Mouse (Mus musculus) midbrain, embryonic 12.5 days (tissue): Measurements from ENCODE around the gene Olfr325. TPM values are rescaled to one million over a fixed set of nuclear protein-coding genes. Genes with fewer than 3 reads are reported as not detected.

Experiments
- ATAC-seq: fragments of 200-750 bp; cut with Nextera tagmentation; 2 replicates; pipeline ENCODE4 v1.8.0; 2017; ENCODE audit warnings: low read depth, moderate TSS enrichment, moderate library complexity; ENCODE audit not compliant: low FRiP score
- H3K27ac ChIP-seq: fragments of 300-500 bp; sonication (generic); replicated peaks from 2 replicates; pipeline ENCODE4 v1.5.1; 2016; ENCODE audit warnings: mild to moderate bottlenecking
- H3K27me3 ChIP-seq: fragments of 300-500 bp; sonication (generic); 2 replicates; pipeline ENCODE4 v1.6.1; 2016; ENCODE audit warnings: mild to moderate bottlenecking
- H3K36me3 ChIP-seq: fragments of 300-500 bp; sonication (generic); 2 replicates; pipeline ENCODE4 v1.6.1; 2016
- H3K4me1 ChIP-seq: fragments of 300-500 bp; sonication (generic); 2 replicates; pipeline ENCODE4 v1.6.1; 2016
- H3K4me2 ChIP-seq: fragments of 300-500 bp; sonication (generic); replicated peaks from 2 replicates; pipeline ENCODE4 v1.6.1; 2016; ENCODE audit warnings: mild to moderate bottlenecking, moderate library complexity
- H3K4me3 ChIP-seq: fragments of 300-500 bp; sonication (generic); 2 replicates; pipeline ENCODE4 v1.5.1; 2016; ENCODE audit warnings: mild to moderate bottlenecking
- H3K9ac ChIP-seq: fragments of 300-500 bp; sonication (generic); replicated peaks from 2 replicates; pipeline ENCODE4 v1.6.1; 2016; ENCODE audit warnings: mild to moderate bottlenecking, moderate library complexity
- H3K9me3 ChIP-seq: fragments of 300-500 bp; sonication (generic); 2 replicates; pipeline ENCODE4 v1.6.1; 2016; ENCODE audit warnings: mild to moderate bottlenecking
- WGBS: fragments of 180-500 bp; shearing (Covaris S2); methylation state at CpG from one replicate; pipeline ENCODE4 v1.1.7; 2016; 5-methylcytosine and 5-hydroxymethylcytosine counted together
- polyA plus RNA-seq: library from polyadenylated mRNA; unstranded; fragments of >200 nt; fragmentation: Nextera tagmentation; extraction: Ambion mirVana; gene quantifications from 2 replicates; pipeline ENCODE4 v1.2.1, GENCODE M21; 2016

The Olfr325 gene
- polyA plus RNA-seq, 1 experiment from 2014 or later = not detected

DNA sequence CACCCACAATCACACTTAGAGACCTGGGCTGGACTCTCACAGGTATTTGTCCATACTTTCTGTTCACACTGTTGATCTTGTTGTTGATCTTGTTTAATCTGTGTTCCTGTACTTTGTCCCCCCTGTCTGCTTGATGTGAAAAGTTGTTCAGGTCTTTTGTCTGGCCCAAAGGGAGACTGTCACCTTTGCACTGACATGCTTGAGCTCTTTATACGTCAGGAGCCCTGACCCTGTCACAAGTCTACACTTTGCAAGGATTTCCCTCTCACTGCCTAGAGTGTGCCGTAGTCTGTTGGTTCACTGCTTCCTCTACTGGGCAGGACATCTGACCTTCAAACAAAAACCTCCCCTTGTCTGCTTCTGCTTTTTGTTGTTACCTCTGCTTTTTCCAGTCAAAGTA, 27.2 kb downstream of the Olfr325 start:
- no peak overlapping the region for H3K27ac ChIP-seq
- H3K4me1 ChIP-seq = no peaks in the 10 kb centered on the region
- H3K4me2 ChIP-seq = no peak overlapping the region
- no peaks in the 10 kb centered on the region for H3K9me3 ChIP-seq
- no peaks in the 10 kb centered on the region for H3K36me3 ChIP-seq
- H3K9ac ChIP-seq = no peak overlapping the region
- no peaks in the 10 kb centered on the region for H3K27me3 ChIP-seq
- no peak for ATAC-seq
- no peak overlapping the region for H3K4me3 ChIP-seq
- 73% methylated on average over 2 of the region's 2 CpGs for WGBS

DNA sequence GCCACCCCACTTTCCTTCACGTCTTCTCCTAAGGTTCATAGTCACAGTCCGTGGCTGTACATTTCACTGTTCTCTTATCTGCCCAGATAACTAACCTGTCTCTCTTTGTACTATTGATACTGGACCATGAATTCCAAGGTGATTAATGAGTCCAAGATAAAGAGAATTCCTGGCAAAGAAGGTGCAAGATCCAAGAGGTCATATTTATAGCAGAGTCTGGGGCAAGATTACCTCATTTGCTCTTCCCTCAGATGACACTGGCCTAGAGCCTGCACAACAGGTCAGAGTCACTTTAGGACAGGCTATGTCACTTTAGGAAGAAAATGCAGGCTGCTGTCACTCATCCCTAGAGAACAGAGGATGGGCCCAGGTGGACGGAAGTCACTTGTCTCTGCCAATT, 27.7 kb downstream of the Olfr325 start:
- H3K4me3 ChIP-seq = no peak overlapping the region
- WGBS = 89% methylated on average over 3 of the region's 3 CpGs
- H3K9ac ChIP-seq = no peak overlapping the region
- H3K27me3 ChIP-seq = no peaks in the 10 kb centered on the region
- ATAC-seq = no peak
- no peak overlapping the region for H3K27ac ChIP-seq
- no peaks in the 10 kb centered on the region for H3K36me3 ChIP-seq
- no peaks in the 10 kb centered on the region for H3K9me3 ChIP-seq
- no peaks in the 10 kb centered on the region for H3K4me1 ChIP-seq
- no peak overlapping the region for H3K4me2 ChIP-seq

DNA sequence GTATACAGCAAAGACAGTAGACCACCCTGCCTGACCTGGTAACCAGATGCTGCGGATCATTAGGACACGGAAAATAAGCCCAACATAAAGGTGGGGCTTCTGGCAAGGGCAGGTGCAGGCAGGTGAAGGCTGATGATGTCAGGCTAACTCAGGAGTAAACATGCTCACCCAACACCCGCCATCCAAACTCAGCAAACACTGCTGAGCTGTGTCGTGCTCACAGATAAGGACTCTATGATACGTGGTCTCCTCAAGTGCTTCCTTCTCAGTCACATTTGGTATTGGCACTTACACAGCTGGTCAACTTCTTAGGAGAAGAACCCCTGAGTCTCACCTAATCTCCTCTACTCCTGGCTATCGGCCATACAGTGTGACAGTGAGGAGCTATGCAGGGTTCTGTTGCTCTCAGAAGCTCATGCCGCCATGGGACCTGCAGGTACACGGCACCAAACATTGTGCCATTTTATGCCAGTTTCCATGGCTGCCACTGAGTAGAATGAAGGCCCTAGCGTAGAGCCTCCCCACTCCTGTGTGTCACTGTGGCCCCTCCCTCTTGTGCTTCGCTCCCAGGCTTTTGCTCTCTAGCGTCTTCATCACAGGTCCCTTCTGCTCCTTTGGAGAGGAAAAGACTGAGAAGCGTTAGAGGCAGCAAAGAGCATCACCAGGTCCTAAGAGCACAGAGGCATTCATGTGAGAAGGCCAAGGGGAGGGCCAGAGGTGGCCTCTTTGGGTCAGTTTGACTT, 28.8 kb downstream of the Olfr325 start:
- no peak overlapping the region for H3K4me3 ChIP-seq
- ATAC-seq = no peak
- H3K9me3 ChIP-seq = no peaks in the 10 kb centered on the region
- no peaks in the 10 kb centered on the region for H3K27me3 ChIP-seq
- H3K4me2 ChIP-seq = no peak overlapping the region
- H3K4me1 ChIP-seq = no peaks in the 10 kb centered on the region
- H3K27ac ChIP-seq = no peak overlapping the region
- no peak overlapping the region for H3K9ac ChIP-seq
- H3K36me3 ChIP-seq = no peaks in the 10 kb centered on the region
- WGBS = 92% methylated on average over 12 of the region's 12 CpGs

DNA sequence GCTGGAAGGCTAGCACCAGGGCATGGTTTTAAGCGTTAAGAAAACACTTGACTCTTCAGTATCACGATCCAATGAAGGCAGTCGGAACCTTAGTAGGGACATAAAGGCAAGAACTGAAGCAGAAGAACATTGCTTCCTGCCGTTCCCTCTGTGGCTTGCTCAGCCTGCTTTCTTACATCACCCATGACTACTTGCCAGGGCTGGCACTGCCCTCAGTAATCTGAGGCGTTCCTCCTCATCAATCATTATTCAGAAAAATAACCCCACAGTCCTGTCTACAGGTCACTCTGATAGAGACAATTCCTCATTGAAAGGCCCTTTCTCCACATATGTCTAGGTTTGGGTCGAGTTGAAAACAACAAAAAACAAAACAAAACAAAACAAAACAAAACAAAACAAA, 29.5 kb downstream of the Olfr325 start:
- 85% methylated on average over 6 of the region's 6 CpGs for WGBS
- Histone ChIP-seq H3K27ac (no peak overlapping the region), H3K4me3 (no peak overlapping the region), H3K4me2 (no peak overlapping the region), H3K9me3 (no peaks in the 10 kb centered on the region), H3K27me3 (no peaks in the 10 kb centered on the region), H3K9ac (no peak overlapping the region), H3K36me3 (no peaks in the 10 kb centered on the region), H3K4me1 (no peaks in the 10 kb centered on the region)
- no peak for ATAC-seq

DNA sequence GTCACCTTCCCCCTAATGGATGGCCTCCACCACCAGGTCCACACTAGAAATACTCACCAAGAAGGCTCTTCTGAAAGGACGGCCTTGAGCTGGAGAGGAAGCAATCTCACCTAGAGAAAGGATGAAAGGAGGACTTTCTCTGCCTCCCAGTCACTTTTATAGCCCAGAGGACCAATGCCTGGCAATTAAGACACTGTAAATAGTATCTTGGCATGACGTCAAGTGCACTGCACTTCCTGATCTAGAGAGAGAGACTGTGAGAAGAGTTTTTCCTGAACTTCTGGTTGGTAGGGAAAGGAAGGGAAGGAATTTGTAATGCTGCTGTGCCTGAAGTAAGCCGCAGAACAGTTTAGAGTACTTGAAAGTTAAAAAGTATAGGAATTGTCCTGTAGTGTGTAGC, 35.8 kb downstream of the Olfr325 start:
- WGBS = 90% methylated on average over 3 of the region's 3 CpGs
- Histone ChIP-seq H3K36me3 (no peaks in the 10 kb centered on the region), H3K27me3 (no peaks in the 10 kb centered on the region), H3K4me2 (no peak overlapping the region), H3K4me3 (no peak overlapping the region), H3K9me3 (no peaks in the 10 kb centered on the region), H3K9ac (no peak overlapping the region), H3K4me1 (no peaks in the 10 kb centered on the region), H3K27ac (no peak overlapping the region)
- ATAC-seq = no peak

DNA sequence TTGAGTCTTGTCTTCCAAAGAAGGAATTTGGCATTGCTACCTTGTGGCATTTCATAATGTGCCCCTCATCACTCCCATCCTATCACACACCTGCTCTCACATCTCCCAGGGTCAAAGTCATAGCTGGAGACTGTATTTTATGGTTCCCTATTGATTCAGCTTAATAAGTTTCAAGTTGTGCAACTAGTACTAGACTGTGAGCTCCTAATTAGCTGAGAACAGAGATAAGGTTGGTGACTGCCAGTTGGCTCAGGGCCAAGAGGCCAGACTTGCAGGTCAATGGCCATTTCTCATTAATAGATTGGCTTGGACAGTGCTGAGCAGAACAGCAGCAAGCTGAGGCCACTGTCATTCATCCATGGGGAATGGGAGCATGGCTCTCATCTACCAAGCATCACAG, 37.0 kb downstream of the Olfr325 start:
- Histone ChIP-seq H3K4me3 (no peak overlapping the region), H3K36me3 (no peaks in the 10 kb centered on the region), H3K27ac (no peak overlapping the region), H3K27me3 (no peaks in the 10 kb centered on the region), H3K4me2 (no peak overlapping the region), H3K4me1 (no peaks in the 10 kb centered on the region), H3K9me3 (no peaks in the 10 kb centered on the region), H3K9ac (no peak overlapping the region)
- no peak for ATAC-seq

DNA sequence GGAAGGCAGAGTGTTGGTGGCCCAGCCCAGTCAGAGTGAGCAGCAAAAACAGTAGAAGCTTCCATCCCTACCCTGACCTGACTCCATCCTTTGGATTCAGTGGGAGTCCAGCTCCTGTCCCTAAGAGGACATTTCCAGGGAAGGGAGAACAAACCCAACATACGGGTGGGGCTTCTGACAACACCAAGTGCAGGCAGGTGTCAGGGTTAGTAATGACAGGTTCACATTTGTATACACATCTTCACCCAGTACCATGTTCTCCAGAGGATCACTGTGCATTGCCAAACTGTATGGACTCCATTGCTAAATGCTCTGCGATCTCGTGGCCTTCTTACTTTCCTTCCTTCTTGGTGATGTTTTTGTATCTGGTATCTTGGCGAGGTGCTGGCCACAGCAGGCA, 38.4 kb downstream of the Olfr325 start, which contains the start of gene 2210407C18Rik:
2210407C18Rik (minus strand) TSS at position 101 of the 400 bp plus-strand sequence.
- H3K9ac ChIP-seq = no peak within 1 kb of the TSS
- no peak within 1 kb of the TSS for H3K27ac ChIP-seq
- H3K27me3 ChIP-seq = no peaks in the 10 kb centered on the region
- no peaks in the 10 kb centered on the region for H3K4me1 ChIP-seq
- 84% methylated on average over 4 of the region's 4 CpGs for WGBS
- no peaks in the 10 kb centered on the region for H3K36me3 ChIP-seq
- ATAC-seq = no peak
- no peaks in the 10 kb centered on the region for H3K9me3 ChIP-seq
- H3K4me2 ChIP-seq = no peak within 1 kb of the TSS
- H3K4me3 ChIP-seq = no peak within 1 kb of the TSS

DNA sequence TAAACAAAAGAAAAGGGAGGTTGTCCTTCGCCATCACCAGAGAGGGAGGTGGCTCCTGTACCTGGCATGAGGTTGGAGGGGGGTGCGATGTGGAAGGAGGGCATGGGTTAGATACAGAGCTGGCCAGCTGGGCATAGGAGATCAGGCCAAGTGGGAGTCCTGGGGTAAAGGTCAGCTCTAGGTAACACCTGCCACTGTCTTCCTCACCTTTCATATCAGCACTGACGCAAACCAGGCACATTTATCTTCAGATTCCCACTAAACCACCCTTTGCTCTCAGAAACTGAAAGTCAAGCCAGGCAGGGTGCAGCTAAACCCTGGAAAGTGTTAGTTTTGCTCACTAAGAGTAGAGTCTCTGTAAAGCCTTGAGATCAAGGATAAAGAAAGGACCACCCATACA, 40.8 kb downstream of the Olfr325 start:
- H3K4me1 ChIP-seq = no peaks in the 10 kb centered on the region
- H3K36me3 ChIP-seq = no peaks in the 10 kb centered on the region
- no peak overlapping the region for H3K4me2 ChIP-seq
- H3K9me3 ChIP-seq = no peaks in the 10 kb centered on the region
- H3K27ac ChIP-seq = no peak overlapping the region
- WGBS = 68% methylated on average over 3 of the region's 3 CpGs
- no peak overlapping the region for H3K9ac ChIP-seq
- no peak for ATAC-seq
- no peak overlapping the region for H3K4me3 ChIP-seq
- no peaks in the 10 kb centered on the region for H3K27me3 ChIP-seq

DNA sequence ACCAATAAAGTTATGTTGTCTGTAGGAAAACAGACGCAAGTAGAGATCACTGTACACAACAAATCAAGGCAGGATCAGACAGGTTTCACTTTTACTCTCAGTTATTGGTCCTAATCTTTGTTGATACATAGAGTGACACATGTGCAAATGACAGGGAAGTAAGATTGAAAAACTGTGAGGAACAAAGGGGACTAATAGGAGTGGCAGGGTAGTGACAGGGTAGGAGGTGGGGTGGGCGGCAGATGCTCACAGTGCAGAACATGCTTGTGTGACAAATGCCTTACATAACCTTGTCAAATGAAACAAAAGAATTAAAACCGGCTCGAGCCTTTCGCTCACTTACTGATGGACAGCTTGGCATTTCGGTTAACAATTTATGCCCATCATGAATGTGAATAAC, 41.3 kb downstream of the Olfr325 start:
- Histone ChIP-seq H3K9ac (no peak overlapping the region), H3K27me3 (no peaks in the 10 kb centered on the region), H3K36me3 (no peaks in the 10 kb centered on the region), H3K9me3 (no peaks in the 10 kb centered on the region), H3K4me2 (no peak overlapping the region), H3K4me3 (no peak overlapping the region), H3K27ac (no peak overlapping the region), H3K4me1 (no peaks in the 10 kb centered on the region)
- no peak for ATAC-seq
- 67% methylated on average over 6 of the region's 6 CpGs for WGBS

DNA sequence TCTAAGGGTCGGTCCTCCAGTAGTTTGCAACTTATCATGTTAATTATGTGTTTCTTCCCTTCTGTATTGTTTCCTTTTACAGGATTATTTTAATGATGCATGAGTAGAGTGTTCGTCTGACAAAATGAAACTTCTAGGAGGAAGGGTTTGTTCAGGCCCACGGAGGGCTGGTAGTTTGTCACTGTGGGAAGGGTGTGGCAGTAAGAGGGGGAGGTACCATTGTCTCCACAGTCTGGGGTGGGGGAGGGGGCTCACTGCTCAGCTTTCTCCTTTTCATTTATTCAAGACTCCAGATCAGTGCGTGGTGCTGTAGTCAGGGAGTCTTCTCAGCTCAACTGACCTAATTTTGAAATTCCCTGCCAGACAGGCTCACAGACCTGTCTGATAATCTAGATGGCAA, 48.6 kb downstream of the Olfr325 start:
- Histone ChIP-seq H3K9ac (no peak overlapping the region), H3K4me1 (no peaks in the 10 kb centered on the region), H3K4me2 (no peak overlapping the region), H3K27ac (no peak overlapping the region), H3K27me3 (no peaks in the 10 kb centered on the region), H3K4me3 (no peak overlapping the region), H3K9me3 (no peaks in the 10 kb centered on the region), H3K36me3 (no peaks in the 10 kb centered on the region)
- no peak for ATAC-seq
- 62% methylated on average over 4 of the region's 4 CpGs for WGBS

DNA sequence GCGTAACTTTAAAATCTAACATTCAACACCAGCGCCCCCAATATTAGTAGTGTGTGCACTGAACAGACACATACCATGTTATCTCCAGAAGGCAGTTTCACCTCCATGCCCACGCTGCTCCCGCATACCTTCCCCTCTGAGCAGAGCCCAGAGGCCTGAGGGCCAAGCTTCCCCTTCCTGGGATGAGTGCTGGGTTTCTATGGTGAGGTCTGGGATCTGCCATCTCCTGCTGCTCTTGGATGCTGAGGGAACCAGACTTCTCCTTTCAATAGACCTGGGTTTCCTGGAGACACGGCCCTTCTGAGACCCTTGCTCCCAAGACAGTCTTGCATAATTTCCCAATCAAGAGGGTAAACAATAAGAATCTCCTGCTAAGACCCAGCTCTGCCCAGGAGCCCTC, 52.9 kb downstream of the Olfr325 start, which contains the start of gene Olfr323:
Olfr323 (minus strand) TSS at position 101 of the 400 bp plus-strand sequence.
- ATAC-seq = no peak
- Histone ChIP-seq H3K27me3 (no peaks in the 10 kb centered on the region), H3K4me2 (no peak within 1 kb of the TSS), H3K9ac (no peak within 1 kb of the TSS), H3K36me3 (no peaks in the 10 kb centered on the region), H3K4me3 (no peak within 1 kb of the TSS), H3K9me3 (no peaks in the 10 kb centered on the region), H3K27ac (no peak within 1 kb of the TSS), H3K4me1 (no peaks in the 10 kb centered on the region)
- WGBS = 81% methylated on average over 5 of the region's 5 CpGs
